Mouse (Mus musculus) forebrain, embryonic 15.5 days (tissue): ENCODE results near the gene Mta3. TPM values are rescaled to one million over a fixed set of nuclear protein-coding genes. Genes with fewer than 3 reads are reported as not detected.
"Not testable (repeated sequence)": the region's sequence is repeated elsewhere in the genome, so short reads cannot be mapped to it uniquely, and the experiment has no call there.

Experiments used
- ATAC-seq: fragments of 200-750 bp; cut with Nextera tagmentation; replicated peaks from 2 replicates; pipeline ENCODE4 v1.8.0; 2017; ENCODE audit warnings: mild to moderate bottlenecking, moderate TSS enrichment, moderate library complexity
- H3K27ac ChIP-seq: fragments of 300-500 bp; sonication (generic); replicated peaks from 2 replicates; pipeline ENCODE4 v1.5.1; 2015; ENCODE audit warnings: mild to moderate bottlenecking, inconsistent platforms
- H3K27me3 ChIP-seq: fragments of 300-500 bp; sonication (generic); 2 replicates; pipeline ENCODE4 v1.6.1; 2015; ENCODE audit warnings: inconsistent platforms
- H3K36me3 ChIP-seq: fragments of 300-500 bp; sonication (generic); 2 replicates; pipeline ENCODE4 v1.6.1; 2015; ENCODE audit warnings: mild to moderate bottlenecking, inconsistent platforms
- H3K4me1 ChIP-seq: fragments of 300-500 bp; sonication (generic); 2 replicates; pipeline ENCODE4 v1.6.1; 2015; ENCODE audit warnings: inconsistent platforms
- H3K4me2 ChIP-seq: fragments of 300-500 bp; sonication (generic); replicated peaks from 2 replicates; pipeline ENCODE4 v1.6.1; 2015; ENCODE audit warnings: mild to moderate bottlenecking, inconsistent platforms
- H3K4me3 ChIP-seq: fragments of 300-500 bp; sonication (generic); 2 replicates; pipeline ENCODE4 v1.5.1; 2015; ENCODE audit warnings: mild to moderate bottlenecking, inconsistent platforms
- H3K9ac ChIP-seq: fragments of 300-500 bp; sonication (generic); replicated peaks from 2 replicates; pipeline ENCODE4 v1.6.1; 2015; ENCODE audit warnings: mild to moderate bottlenecking, inconsistent platforms
- H3K9me3 ChIP-seq: fragments of 300-500 bp; sonication (generic); 2 replicates; pipeline ENCODE4 v1.6.1; 2016; ENCODE audit warnings: inconsistent platforms
- WGBS: fragments of 180-500 bp; shearing (Covaris S2); methylation state at CpG from one replicate; pipeline ENCODE4 v1.1.7; 2015; ENCODE audit warnings: mixed read lengths; 5-methylcytosine and 5-hydroxymethylcytosine counted together
- polyA plus RNA-seq: library from polyadenylated mRNA; unstranded; fragments of >200 nt; fragmentation: Nextera tagmentation; extraction: Ambion mirVana; gene quantifications from 2 replicates; pipeline ENCODE4 v1.2.1, GENCODE M21; 2015

The Mta3 gene
- polyA plus RNA-seq, 1 experiment from 2014 or later = 37.9 TPM

DNA sequence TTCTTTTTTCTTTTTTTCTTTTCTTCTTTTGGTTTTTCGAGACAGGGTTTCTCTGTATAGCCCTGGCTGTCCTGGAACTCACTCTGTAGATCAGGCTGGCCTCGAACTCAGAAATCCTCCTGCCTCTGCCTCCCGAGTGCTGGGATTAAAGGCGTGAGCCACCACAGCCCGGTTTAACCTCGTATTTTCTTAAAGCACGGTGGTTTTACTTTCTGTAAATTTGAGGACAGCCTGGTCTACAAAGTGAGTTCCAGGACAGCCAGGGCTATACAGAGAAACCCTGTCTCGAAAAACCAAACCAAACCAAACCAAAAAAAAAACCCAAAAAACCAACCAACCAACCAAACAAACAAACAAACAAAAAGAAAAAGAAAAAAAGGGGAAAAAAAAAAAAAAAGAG is 155.0 kb downstream of the Mta3 start:
- peak overlapping the region; percentile 90; the same call in 1 of the 2 replicates for H3K27ac ChIP-seq
- not testable (repeated sequence) for H3K4me1 ChIP-seq, ATAC-seq, H3K27me3 ChIP-seq, H3K9me3 ChIP-seq, H3K36me3 ChIP-seq, H3K9ac ChIP-seq
- H3K4me3 ChIP-seq = peak overlapping the region; percentile 58
- H3K4me2 ChIP-seq = peak overlapping the region; percentile 81
- WGBS = 61% methylated on average over 8 of the region's 8 CpGs

DNA sequence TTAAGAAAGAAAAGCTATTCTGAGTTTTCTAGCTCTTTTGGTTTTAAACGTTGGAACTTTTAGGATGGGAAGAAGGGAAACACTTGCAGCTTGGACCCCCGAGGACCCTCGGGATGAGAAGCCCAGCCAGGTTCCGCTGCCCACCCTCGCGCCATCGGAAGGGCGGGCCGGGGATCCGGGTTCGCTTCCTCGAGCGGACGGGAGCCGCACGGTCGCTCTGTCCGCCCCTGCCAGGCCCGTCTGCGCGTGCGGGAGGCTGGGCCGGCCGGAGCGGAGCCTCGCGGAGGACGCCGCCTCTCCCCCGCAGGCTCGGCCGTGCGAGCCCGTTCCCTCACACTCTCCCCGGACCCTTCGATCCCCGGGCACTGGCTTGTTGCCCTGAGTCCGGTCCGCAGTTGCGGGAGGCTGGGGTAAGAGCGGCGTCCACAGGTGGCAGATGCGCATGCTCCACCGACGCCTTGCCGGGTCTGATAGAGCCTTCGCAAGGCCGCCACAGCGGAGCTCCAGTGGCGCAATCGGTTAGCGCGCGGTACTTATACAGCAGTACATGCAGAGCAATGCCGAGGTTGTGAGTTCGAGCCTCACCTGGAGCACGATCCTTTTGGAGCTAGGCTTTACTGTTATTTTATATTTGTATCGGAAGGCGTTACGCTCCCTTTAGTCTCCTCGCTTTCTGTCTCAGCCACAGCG is 155.6 kb downstream of the Mta3 start:
- Histone ChIP-seq H3K27ac (peak overlapping the region; percentile 90), H3K36me3 (no peaks in the 10 kb centered on the region), H3K27me3 (no peaks in the 10 kb centered on the region), H3K4me2 (peak overlapping the region; percentile 81), H3K9ac (peak overlapping the region; percentile 66), H3K9me3 (no peaks in the 10 kb centered on the region), H3K4me3 (peak overlapping the region; percentile 58), H3K4me1 (peaks cover 6% of the 10 kb centered on the region; the same call in 1 of the 2 replicates)
- peak; percentile 94 for ATAC-seq
- WGBS = under 1% methylated on average over 62 of the region's 62 CpGs

DNA sequence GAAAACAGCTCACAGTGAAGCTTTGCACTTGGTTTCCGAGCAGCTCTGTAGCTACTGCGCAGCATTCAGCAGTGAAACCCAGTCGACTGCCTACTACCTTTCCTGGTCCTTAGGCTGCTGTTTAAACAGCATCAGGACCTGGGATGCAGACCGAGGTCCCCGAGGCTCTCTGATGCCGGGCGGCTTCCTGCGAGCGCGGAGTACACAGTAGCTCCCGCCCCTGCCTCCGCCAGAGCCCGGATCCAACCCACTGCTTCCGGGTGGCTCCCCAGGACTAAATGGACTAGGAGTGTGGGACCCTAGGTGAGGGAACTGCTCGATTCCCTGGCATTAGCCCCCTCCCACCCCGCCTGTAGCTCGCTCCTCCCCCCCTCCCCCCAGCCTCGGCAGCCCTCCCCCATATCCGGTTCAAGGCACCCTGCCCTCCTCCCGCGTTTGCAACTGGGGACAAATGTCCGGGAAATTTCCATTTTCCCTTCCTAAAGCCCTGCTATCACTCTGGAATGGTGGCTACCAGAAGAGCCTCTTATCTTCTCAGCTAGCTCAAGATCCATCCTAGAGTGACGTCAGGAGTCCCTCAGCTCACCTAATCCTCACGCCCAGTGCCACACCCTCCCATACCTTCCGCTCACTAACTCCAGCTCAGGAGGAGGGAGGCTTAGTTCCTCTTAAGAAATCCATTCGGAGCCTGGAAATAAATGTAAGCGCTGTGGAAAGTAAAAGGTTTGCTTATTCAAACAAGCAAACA is 156.3 kb downstream of the Mta3 start:
- H3K27me3 ChIP-seq = no peaks in the 10 kb centered on the region
- H3K27ac ChIP-seq = peak overlapping the region; percentile 90
- H3K9me3 ChIP-seq = no peaks in the 10 kb centered on the region
- H3K36me3 ChIP-seq = no peaks in the 10 kb centered on the region
- peak overlapping the region; percentile 66 for H3K9ac ChIP-seq
- H3K4me1 ChIP-seq = peaks cover 6% of the 10 kb centered on the region; the same call in 1 of the 2 replicates
- peak overlapping the region; percentile 58 for H3K4me3 ChIP-seq
- ATAC-seq = peak; percentile 83
- peak overlapping the region; percentile 81 for H3K4me2 ChIP-seq
- WGBS = under 1% methylated on average over 27 of the region's 27 CpGs

DNA sequence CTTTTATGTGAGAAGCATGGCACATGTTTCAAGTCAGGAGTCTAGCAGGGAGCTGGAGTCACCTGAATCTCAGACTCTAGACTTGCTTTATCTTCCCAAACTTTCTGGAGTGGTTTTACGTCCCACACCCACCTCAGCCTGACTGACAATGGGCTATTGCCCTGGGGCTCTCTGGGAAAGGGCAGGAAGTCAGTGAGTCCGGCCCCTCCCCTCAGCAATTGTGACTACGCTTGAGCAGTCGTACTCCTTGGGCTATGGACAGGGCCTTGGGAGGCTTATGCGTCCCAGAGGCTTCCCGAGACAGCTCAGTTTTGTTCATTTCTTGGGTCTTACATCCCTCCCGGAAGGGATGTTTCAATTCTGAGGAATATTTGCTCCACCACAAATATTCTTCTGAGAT is 159.4 kb downstream of the Mta3 start:
- Histone ChIP-seq H3K27ac (no peak overlapping the region), H3K4me2 (no peak overlapping the region), H3K4me3 (no peak overlapping the region), H3K36me3 (no peaks in the 10 kb centered on the region), H3K4me1 (peaks cover 6% of the 10 kb centered on the region; the same call in 1 of the 2 replicates), H3K27me3 (no peaks in the 10 kb centered on the region), H3K9me3 (no peaks in the 10 kb centered on the region), H3K9ac (no peak overlapping the region)
- ATAC-seq = no peak
- WGBS = 74% methylated on average over 7 of the region's 7 CpGs

DNA sequence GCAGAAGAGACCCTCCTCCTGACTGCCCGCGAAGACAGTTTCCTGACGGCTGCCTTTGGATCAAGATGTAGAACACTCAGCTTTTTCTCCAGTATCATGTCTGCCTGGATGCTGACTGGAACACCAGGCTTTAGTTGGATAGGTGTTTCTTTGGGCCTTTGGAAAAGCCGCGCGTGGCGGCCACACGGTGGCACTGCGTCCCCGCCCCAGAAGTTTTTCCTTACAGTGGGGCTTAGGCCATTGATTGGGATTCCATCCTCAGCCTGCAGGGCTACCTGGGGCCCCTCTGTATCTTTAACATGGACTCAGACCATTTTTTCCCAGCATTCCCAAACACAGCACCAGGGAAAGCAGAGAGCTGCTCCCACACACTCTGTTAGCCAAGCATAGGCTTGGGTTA is 160.6 kb downstream of the Mta3 start:
- H3K4me1 ChIP-seq = peaks cover 6% of the 10 kb centered on the region; the same call in 1 of the 2 replicates
- WGBS = 12% methylated on average over 10 of the region's 10 CpGs
- no peak overlapping the region for H3K4me2 ChIP-seq
- H3K27ac ChIP-seq = no peak overlapping the region
- H3K4me3 ChIP-seq = no peak overlapping the region
- no peaks in the 10 kb centered on the region for H3K27me3 ChIP-seq
- no peaks in the 10 kb centered on the region for H3K9me3 ChIP-seq
- no peak for ATAC-seq
- no peaks in the 10 kb centered on the region for H3K36me3 ChIP-seq
- no peak overlapping the region for H3K9ac ChIP-seq

DNA sequence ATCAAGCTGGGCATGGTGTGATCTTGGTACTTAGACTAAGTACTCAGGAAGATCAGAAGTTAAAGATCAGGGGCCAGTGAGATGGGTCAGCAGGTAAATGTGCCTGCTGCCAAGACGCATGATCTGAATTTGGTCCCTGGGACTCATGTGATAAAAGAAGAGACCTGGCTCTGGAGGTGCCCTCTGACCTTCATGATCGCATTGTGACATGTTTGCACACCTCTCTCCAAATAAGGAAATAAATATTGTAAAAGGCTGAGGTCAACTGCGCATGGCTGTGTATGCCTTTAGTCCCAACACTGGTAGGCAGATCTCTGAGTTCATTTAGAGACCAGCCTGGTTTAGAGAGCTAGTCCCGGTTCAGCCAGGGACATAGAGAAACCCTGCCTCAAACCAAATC is 164.4 kb downstream of the Mta3 start:
- H3K4me2 ChIP-seq = no peak overlapping the region
- H3K27me3 ChIP-seq = no peaks in the 10 kb centered on the region
- WGBS = 95% methylated on average over 4 of the region's 4 CpGs

More for the DNA sequence above, 164.4 kb downstream of the Mta3 start:
- Histone ChIP-seq H3K4me3 (no peak overlapping the region), H3K9ac (no peak overlapping the region), H3K36me3 (no peaks in the 10 kb centered on the region), H3K27ac (no peak overlapping the region), H3K9me3 (no peaks in the 10 kb centered on the region), H3K4me1 (no peaks in the 10 kb centered on the region; the same call in 1 of the 2 replicates)
- no peak for ATAC-seq

Other genes starting within 250 kb of the Mta3 start
- gene Cox7a2l, start 188.8 kb upstream of the Mta3 start, polyA plus RNA-seq = 180 TPM in 2 replicates
- gene Kcng3, start 74.3 kb upstream of the Mta3 start, polyA plus RNA-seq = 0.06 TPM in 1 of 2 replicates, not detected in the other
- 0.13 TPM in 1 of 2 replicates, not detected in the other for gene Haao, start 141.8 kb downstream of the Mta3 start, polyA plus RNA-seq